Mouse (Mus musculus) left cerebral cortex, adult 8-10 months (tissue): ENCODE measurements around the gene Krt78. TPM values are rescaled to one million over a fixed set of nuclear protein-coding genes. Genes with fewer than 3 reads are reported as not detected.

Source experiments
- DNase-seq, 2 experiments: peaks; one replicate each; pipeline ENCODE4 v3.0.0; 2022; ENCODE audit warnings: low spot score in 2 of 2
- total RNA-seq, 4 experiments: library from RNA; stranded (reverse); gene quantifications; 2 replicates each; pipeline ENCODE4 v1.2.4; 2022

Krt78 gene
- total RNA-seq, 4 experiments from 2014 or later: not detected

DNA sequence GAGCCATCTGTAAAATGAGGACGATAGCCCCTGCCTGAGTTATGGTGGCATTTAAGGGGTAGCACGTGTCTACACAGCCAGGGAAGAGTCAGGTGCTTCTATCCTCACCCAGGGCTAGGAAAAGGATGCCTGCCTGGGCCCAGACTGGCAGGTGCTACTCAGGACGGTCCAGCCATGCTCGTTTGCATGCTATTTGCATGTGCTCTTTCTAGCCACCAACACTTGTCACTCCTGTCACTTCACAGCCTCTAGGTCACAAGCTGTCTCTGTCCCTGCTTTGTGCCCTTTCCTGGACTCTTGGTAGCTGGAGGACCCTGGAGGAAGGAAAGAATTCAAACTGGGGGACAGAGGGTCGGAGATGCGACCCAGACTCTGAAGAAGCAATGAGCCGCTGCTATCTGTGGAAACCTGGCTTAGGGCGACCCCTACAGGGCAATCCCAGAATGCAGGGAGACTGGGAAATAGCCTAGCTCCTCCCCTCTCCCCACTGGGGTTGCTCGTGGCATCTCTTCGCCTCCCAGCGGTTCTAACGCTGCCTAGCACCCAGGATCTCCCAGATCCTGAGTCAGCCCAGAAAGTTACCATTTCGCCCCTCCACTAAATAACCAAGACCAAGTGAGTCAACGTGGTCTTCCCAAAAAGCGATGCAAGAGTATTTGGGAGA, 19.5 kb upstream of the Krt78 start:
- peak; percentile 79 to 100 for DNase-seq

GRCm38 (mm10) chr15:101970536-101970935, 16.4 kb upstream of the Krt78 start:
- no peak for DNase-seq

DNA sequence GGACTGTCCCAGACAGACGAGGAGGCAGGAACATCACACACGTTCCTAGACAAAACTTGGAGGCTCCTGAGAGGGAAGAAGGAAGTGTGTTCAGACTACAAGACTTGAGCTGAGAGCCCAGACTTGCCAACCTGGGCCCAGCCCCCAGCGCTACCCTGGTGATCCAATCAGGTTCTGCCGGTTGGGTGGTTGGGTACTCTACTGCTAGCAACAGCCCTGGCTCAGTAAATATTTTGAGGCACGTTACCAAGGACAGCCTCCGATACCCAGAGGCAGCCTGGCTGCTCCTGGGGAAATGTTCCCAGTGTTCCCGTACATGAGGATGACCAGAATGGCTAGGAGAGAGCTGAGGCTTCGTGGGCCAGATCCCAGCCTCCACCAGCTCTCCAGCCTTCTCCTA, 12.7 kb upstream of the Krt78 start:
- DNase-seq: no peak

GRCm38 (mm10) chr15:101958891-101959290, 4.8 kb upstream of the Krt78 start:
- no peak for DNase-seq

- no peak for DNase-seq
Measured at GRCm38 (mm10) chr15:101952733-101953474, 1.2 kb downstream of the Krt78 start.

DNA sequence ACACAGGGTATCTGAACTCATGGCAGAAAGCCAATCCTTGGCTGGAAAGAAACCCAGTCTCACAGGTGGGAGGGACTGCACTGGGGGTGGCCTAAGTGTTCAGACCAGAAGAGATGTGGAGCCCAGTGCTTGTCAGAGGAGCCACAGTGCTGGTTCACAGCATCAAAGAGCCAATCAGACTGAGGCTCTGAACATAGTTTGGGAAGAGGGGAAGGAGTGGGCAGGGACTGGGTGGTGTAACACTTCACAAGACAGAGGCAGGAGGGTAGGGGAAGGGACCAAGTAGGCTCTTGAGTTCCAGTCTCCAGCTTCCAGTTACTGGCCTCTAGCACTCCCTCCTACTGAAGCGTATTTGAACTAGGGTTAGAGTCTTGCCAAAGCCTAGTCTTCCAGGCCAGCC, 8.7 kb downstream of the Krt78 start:
- DNase-seq: no peak

DNA sequence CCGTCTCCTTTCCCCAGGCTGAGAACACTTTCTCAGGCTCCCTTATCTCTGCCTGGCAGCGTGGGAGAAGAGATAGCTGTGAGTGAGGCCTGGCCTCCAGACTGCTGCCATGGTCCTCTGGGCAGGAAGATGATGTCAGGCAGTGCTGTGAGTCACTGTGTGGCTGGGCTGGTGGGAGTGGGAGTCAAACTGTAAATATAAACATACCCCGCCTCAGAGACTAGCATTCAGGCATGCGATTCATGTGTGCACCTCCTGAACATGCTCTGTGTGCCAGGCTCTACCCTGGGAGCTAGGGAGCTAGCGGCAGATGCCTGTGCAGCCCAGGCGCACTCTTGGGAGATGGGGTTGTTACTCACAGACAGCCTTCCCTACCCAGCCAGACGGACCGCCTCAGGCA, 12.1 kb downstream of the Krt78 start:
- DNase-seq: peak in 1 of 2 experiments; percentile 15

DNA sequence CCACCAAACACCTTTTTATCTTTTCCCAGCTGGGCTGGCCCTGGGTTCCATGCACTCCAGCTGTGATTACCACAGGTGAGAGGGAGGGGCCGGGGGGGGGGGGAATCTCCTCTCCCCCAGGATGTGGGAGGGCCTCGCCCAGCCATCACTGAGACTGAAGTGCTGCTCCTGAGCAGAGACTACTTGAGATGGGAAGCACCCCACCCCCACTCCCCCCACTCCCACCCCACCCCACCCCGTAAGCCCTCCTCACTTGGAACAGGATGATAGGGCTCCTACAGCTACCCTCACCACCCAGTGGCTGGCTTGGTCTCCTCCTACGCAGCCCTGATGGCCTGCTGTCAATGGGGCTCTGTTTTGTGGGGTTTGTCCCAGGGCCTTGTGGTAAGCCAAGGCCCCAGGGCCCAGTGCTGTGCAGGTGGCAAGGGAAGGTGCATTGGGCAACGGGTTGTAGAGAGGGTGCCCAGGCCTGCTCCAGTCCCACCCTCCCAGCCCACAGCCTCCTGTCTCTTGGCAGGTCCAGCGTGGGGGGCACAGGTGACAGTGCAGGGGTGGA, 13.7 kb downstream of the Krt78 start, which contains the start of gene Krt79:
Gene Krt79, minus strand, starts transcription at position 51 of the 556 bp plus-strand sequence.
- no peak for DNase-seq

DNA sequence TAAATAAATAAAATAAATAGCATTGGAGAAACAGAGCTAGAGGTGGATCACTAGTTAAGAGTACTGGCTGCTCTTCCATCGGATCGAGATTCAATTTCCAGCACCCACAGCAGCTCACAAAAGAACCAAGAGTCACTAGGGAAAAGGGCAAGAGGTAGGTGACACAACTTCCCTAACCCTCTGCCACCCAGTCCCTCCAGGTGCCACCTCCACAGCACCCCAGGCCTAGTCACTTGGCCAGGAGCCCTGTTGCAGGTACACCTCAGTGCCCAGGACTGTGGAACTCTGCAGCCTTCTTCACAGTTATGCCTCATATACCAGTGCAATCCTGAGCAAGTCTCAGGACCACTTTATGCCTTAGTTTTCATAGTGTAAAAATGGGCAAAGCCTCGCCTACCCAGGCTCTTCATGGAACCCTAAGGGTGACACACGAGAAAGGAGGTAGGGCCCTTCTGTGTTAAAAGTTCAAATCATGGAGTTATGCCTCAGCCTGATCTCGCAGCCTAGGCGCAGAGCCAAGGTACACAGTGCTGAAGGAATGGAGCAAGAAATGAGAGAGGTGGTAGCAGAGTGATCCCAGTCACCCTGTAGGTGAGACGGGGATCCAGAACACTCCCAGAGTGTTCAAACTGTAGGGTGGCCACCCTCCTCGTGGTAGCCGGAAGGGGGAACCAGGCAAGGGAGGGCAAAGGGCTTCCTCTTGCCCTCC, 15.3 kb downstream of the Krt78 start:
- no peak for DNase-seq

DNA sequence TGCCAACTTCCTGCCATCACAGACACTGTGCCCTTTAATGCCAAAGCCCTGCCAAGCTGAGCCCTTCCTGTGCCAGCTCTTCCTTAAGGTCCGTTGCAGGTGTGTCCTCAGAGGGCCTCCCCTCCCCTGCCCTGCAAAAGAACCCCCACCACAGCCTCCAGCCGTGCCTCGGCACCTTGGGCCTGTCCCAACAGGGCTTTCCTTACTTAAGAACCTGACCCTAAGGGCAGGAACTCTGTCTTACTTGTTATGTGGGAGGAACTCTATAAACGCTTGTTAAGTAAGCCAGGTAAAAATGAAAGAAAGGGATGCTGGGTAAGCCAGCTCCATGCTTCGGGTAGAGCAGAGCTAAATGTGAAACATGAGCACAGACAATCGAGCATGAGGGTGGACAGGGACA, 21.1 kb downstream of the Krt78 start:
- DNase-seq: no peak

- DNase-seq: no peak
Measured at GRCm38 (mm10) chr15:101929666-101930065, 24.4 kb downstream of the Krt78 start.

DNA sequence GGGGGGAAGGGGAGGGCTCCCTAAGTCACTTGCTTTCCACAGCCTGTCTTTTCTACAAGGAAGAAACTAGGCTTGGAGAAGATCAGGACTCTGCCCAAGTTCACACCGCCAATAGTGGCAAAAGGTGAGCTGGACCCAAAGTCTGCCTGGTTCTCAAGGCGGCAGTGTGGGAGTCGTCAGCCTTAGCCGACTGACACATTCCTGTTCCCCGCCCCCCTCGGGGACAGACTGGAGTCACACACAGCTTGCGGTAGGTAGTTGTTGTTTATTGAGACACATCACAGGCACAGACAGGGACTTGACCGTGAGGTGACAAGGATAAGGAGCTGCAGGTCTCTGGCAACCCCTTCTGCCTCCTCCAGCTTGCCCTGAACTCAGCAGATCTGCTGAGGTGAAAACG, 25.0 kb downstream of the Krt78 start:
- DNase-seq: no peak

DNA sequence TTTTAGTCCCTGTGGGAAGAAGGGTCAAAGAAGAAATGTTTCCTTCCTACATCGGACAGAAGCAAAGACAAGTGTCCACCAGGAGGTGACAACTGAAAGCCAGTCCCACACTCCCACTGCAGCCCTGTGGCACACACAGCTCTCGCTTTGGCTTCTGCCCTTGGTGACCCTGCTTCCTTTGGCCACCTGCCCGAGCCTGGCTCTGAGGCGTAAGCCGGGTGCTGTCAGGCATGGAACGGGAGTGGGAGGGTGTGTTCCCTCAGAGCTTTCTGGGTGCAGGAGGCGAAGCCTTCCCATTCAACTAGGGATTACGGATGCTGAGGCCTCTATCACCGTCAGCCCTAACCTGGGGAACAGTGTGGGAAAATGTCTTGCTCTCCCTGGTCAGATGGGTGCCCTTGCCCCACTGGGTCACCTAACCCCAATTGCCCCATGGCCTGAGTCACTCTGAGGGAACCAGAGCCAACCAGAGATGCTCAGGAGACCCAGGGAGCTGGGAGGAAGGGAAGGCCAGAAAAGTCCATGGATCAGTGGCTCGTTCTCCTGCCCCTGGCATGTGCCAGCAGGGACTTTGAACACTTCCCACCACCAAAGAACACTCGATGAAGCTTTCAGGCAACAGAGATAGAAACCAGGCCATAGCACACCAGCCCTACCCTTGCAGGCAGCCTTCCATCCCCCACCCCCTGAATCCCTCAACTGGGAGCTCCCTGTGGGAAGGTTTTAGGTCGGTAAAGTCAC, 26.6 kb downstream of the Krt78 start:
- no peak for DNase-seq

GRCm38 (mm10) chr15:101925041-101925440, 29.0 kb downstream of the Krt78 start:
- DNase-seq: no peak

DNA sequence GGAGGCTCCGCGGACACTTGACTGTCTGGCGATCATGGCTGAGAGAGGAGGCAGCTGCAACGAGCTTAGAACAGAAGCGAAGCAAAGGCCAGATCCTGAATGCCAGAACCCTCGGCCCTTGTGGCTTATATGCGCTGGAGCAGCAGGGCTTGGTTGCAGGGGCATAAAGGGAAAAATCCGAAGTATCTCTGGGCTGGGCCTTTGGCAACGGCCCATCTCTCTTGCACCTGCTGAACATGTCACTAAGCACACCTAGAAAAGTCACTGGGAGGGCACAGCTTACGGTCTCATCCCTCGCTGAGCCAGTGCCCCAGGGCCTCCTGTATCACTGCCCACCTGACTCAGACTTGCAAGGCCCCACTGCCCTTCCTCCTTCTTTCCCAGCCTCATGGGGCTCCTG, 29.5 kb downstream of the Krt78 start, which contains the start of gene Krt4:
Gene Krt4, minus strand, starts transcription at position 101 of the 400 bp plus-strand sequence.
- no peak for DNase-seq

DNA sequence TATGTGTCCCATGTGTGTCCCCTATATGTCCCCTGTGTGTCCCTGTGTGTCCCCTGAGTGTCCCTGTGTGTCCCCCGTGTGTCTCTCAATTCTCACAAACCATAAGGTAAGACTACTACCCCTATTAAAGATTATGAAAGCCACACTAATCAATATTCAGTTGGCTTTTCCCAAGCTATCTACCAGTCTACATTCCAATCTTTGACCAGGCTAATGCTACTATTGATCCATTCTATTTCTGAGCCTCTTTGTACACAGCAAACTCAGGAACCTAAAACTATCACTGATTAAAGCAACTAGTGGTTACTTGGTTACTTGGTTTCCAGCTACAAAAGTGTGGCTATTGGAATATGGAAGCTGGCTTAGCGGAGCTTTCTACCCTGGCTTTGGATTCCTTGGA, 31.8 kb downstream of the Krt78 start:
- no peak for DNase-seq

DNA sequence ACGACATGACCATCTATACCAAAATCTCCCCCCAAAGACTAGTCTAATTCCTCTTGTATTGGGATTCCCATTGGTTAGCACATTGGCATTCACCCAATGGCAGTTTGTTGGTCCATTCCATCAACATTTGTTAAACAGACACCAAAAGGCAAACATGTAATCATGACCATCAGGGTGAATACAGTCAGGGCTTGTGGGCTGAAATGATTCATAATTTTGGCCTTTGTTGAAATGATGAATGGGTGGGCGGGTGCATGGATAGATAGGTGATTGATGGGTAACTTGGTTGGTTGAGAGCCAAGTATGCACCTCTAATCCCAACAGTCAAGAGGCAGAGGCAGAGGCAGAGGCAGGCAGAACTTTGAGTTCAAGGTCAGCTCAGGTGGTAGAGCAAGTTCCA, 38.0 kb downstream of the Krt78 start:
- no peak for DNase-seq

DNA sequence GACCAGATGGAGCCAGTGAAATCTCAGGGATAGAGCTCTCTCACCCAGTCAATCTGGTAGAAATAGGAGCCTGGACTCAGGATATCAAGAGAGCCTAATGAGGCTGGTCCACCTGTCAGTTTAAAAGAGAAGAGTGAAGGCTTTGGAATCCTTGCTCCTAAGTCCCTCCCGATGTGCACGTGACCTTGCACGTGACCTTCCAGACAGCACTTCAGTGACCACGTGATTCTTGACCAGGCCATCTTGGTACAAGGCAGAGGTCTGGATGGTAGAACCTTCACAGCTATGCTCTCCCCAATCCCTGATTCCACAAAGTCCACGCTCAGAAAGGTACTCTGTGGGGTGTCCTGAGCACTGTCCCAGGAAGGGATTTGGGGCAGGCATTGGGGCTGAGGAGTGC, 49.2 kb downstream of the Krt78 start:
- no peak for DNase-seq

DNA sequence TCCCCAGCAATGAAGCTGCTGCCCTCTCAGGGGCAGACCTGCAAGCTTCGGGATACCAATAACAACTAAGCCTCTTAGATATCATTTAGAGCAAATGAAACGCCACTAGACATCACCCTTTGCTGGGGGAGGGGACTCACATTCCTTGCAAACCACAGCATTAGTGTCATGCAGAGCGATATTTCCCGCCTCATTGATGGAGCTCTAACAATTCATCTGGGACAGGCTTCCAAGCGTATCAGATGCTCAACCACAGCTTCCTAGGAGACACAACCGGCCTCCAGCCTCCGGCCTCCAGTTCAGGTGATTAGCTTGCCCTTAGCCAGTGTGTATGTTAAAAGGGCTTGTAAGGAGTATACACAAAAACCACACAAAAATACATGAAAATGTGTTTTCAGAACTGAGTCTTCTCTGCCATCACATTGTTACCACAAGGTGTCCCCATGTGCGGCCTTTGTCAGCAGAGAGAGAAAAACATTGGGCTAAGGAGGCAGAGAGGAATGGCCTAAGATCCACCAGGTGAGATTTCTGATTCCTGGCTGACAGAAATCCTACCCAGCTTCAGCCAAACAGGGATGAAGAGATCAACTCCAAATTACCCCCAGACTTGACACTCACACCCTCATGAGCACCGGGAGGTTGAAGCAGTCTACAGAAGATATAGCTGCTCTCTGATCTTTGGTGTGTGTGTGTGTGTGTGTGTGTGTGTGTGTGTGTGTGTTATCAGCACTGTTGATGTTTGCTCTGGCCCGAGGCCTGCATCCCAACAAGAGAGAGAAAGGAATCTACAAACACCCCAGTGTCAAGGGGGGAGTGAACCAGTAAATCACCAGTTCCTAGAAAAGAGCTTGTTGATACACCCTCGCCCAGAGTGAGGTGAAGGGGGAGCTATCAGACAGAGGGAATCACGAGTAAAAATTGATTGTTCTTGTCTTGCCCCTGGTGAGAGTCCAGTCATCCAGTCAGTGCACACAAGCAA, 51.6 kb downstream of the Krt78 start:
- no peak for DNase-seq
